Mouse (Mus musculus): ENCODE data around the gene Pcgf1.

The Pcgf1 gene

GRCm38 (mm10) chr6:83077630-83078323 is at the start of gene Pcgf1:
Gene Pcgf1, plus strand, starts transcription at chr6:83077869.
- no peak for DNase-seq

- no peak for DNase-seq
Measured at GRCm38 (mm10) chr6:83029777-83030176, 47.9 kb upstream of the Pcgf1 start.

GRCm38 (mm10) chr6:83031111-83031510 is 46.6 kb upstream of the Pcgf1 start:
- DNase-seq, result no peak

GRCm38 (mm10) chr6:83031921-83032590 is 45.6 kb upstream of the Pcgf1 start:
- no peak for DNase-seq

GRCm38 (mm10) chr6:83032769-83033191 is 44.9 kb upstream of the Pcgf1 start:
- peak; percentile 61 for DNase-seq

- DNase-seq, result peak; percentile 87
Measured at GRCm38 (mm10) chr6:83033249-83034185, 44.2 kb upstream of the Pcgf1 start, which contains the start of the genes Dok1 and Loxl3. Gene Dok1, minus strand, starts transcription at chr6:83033471. Gene Loxl3, plus strand, starts transcription at chr6:83034173.

GRCm38 (mm10) chr6:83034463-83035055 is 43.1 kb upstream of the Pcgf1 start:
- no peak for DNase-seq

- no peak for DNase-seq
Measured at GRCm38 (mm10) chr6:83037188-83037587, 40.5 kb upstream of the Pcgf1 start.

- peak; percentile 93 for DNase-seq
Measured at GRCm38 (mm10) chr6:83038496-83039012, 39.1 kb upstream of the Pcgf1 start.

- DNase-seq, result no peak
Measured at GRCm38 (mm10) chr6:83040601-83041000, 37.1 kb upstream of the Pcgf1 start.

GRCm38 (mm10) chr6:83043561-83043960 is 34.1 kb upstream of the Pcgf1 start:
- DNase-seq, result no peak

- DNase-seq, result no peak
Measured at GRCm38 (mm10) chr6:83043993-83044392, 33.7 kb upstream of the Pcgf1 start.

- peak; percentile 47 for DNase-seq
Measured at GRCm38 (mm10) chr6:83044742-83045141, 32.9 kb upstream of the Pcgf1 start.

GRCm38 (mm10) chr6:83049367-83049766 is 28.3 kb upstream of the Pcgf1 start:
- DNase-seq, result no peak

GRCm38 (mm10) chr6:83053136-83053960 is 24.3 kb upstream of the Pcgf1 start:
- peak; percentile 52 for DNase-seq

- peak; percentile 97 for DNase-seq
Measured at GRCm38 (mm10) chr6:83054074-83054851, 23.4 kb upstream of the Pcgf1 start, which contains the start of gene Aup1. Gene Aup1, plus strand, starts transcription at chr6:83054521.

GRCm38 (mm10) chr6:83054871-83055431 is 22.7 kb upstream of the Pcgf1 start, which contains the start of gene Htra2:
Gene Htra2, minus strand, starts transcription at chr6:83055273.
- DNase-seq, result peak; percentile 60

- DNase-seq, result peak; percentile 76
Measured at GRCm38 (mm10) chr6:83057790-83058189, 19.9 kb upstream of the Pcgf1 start, which contains the start of gene Dqx1. Gene Dqx1, plus strand, starts transcription at chr6:83057844.

GRCm38 (mm10) chr6:83058725-83059124 is 18.9 kb upstream of the Pcgf1 start:
- DNase-seq, result no peak

- no peak for DNase-seq
Measured at GRCm38 (mm10) chr6:83065995-83066394, 11.7 kb upstream of the Pcgf1 start.

Measured in kidney, postnatal 10 days (tissue).